Mouse (Mus musculus) CH12.LX (cell line): ENCODE measurements around the gene Gm867.

Source experiments
- CHD1 ChIP-seq: IDR thresholded peaks from 2 replicates; pipeline ENCODE4 v1.6.1; 2012; ENCODE audit warnings: low read depth, low read length, improper control_type of control experiment, inconsistent platforms
- CHD2 ChIP-seq: IDR thresholded peaks from 2 replicates; pipeline ENCODE4 v1.6.1; 2011; ENCODE audit warnings: low read length, improper control_type of control experiment
- CTCF ChIP-seq, 2 experiments: IDR thresholded peaks in 1 of 2; conservative IDR thresholded peaks in 1 of 2; 2 replicates each; pipeline ENCODE4 v1.5.1; 2011 to 2012; ENCODE audit warnings: low read depth in 2 of 2, low read length in 2 of 2, improper control_type of control experiment in 1 of 2, inconsistent platforms in 1 of 2, mild to moderate bottlenecking in 1 of 2, moderate library complexity in 1 of 2
- EP300 ChIP-seq: IDR thresholded peaks from 2 replicates; pipeline ENCODE4 v1.6.1; 2011; ENCODE audit warnings: low read length, improper control_type of control experiment
- JUN ChIP-seq: IDR thresholded peaks from 2 replicates; pipeline ENCODE4 v1.6.1; 2011; ENCODE audit warnings: low read depth, mild to moderate bottlenecking, low read length, improper control_type of control experiment, moderate library complexity; ENCODE audit not compliant: insufficient read depth
- POLR2A ChIP-seq: IDR thresholded peaks from 2 replicates; pipeline ENCODE4 v1.6.1; 2011; ENCODE audit warnings: low read depth, mild to moderate bottlenecking, improper control_type of control experiment, low read length
- SMC3 ChIP-seq: IDR thresholded peaks from 2 replicates; pipeline ENCODE4 v1.6.1; 2011; ENCODE audit warnings: low read depth, low read length, improper control_type of control experiment
- ZNF384 ChIP-seq: IDR thresholded peaks from 2 replicates; pipeline ENCODE4 v1.6.1; 2012; ENCODE audit warnings: low read depth, low read length, improper control_type of control experiment, inconsistent platforms

DNA sequence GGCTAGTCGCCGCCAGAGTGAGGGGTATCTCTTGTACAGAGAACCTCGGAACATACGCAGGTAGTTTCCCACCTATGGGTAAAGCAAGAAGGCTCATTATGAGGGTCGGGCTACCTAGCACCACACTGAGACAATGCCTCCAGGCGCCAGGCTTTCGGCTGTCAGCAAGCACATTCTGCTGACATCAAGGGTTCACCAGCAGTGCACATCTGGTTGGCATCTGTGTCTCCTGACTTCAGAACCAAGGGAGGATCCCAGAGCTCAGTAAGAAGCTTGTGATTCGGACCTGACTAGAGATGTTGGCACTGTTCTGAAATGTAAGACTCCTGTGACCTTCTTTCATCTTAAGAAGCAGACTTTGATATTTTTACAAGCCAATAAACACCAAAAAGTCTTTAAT, 23.6 kb downstream of the Gm867 start:
- no peak for TF ChIP-seq ZNF384
- TF ChIP-seq JUN: no peak
- TF ChIP-seq CHD1: no peak
- TF ChIP-seq POLR2A: no peak
- TF ChIP-seq SMC3: no peak
- TF ChIP-seq CHD2: no peak
- no peak for TF ChIP-seq CTCF (conservative IDR thresholded peaks at IDR 0.05 in 1 of 2, IDR thresholded peaks at IDR 0.05 in 1 of 2; ENCODE audit: low read depth in 2 of 2, low read length in 2 of 2)
- TF ChIP-seq EP300: no peak
